Mouse (Mus musculus) kidney, adult 2 months (tissue): ENCODE data around the gene Ccpg1os.

Experiments
- CTCF ChIP-seq: fragments of 200-500 bp; conservative IDR thresholded peaks from 2 replicates; pipeline ENCODE4 v1.5.1; 2011; ENCODE audit warnings: low read depth, mild to moderate bottlenecking, control low read depth, low read length, moderate library complexity, mixed read lengths; ENCODE audit not compliant: insufficient read depth, insufficient read length
- POLR2A ChIP-seq: fragments of 200-500 bp; IDR thresholded peaks from one replicate; pipeline ENCODE4 v1.6.1; 2011; ENCODE audit warnings: low read depth, low read length, control low read depth

GRCm38 (mm10) chr9:72983066-72983465, 2.1 kb downstream of the Ccpg1os start:
- TF ChIP-seq CTCF (no peak), POLR2A (no peak)
